Mouse (Mus musculus) hindbrain, embryonic 15.5 days (tissue): ENCODE measurements around the gene Stx4a. TPM values are rescaled to one million over a fixed set of nuclear protein-coding genes. Genes with fewer than 3 reads are reported as not detected.

Experiments used
- ATAC-seq: fragments of 200-750 bp; cut with Nextera tagmentation; 2 replicates; pipeline ENCODE4 v1.8.0; 2017; ENCODE audit warnings: low read depth, moderate number of reproducible peaks, moderate TSS enrichment; ENCODE audit not compliant: low FRiP score
- H3K27ac ChIP-seq: fragments of 300-500 bp; sonication (generic); replicated peaks from 2 replicates; pipeline ENCODE4 v1.5.1; 2015; ENCODE audit warnings: mild to moderate bottlenecking, inconsistent platforms
- H3K27me3 ChIP-seq: fragments of 300-500 bp; sonication (generic); 2 replicates; pipeline ENCODE4 v1.6.1; 2015; ENCODE audit warnings: control low read depth, inconsistent platforms
- H3K36me3 ChIP-seq: fragments of 300-500 bp; sonication (generic); 2 replicates; pipeline ENCODE4 v1.6.1; 2015; ENCODE audit warnings: control low read depth, inconsistent platforms
- H3K4me1 ChIP-seq: fragments of 300-500 bp; sonication (generic); replicated peaks from 2 replicates; pipeline ENCODE4 v1.6.1; 2015; ENCODE audit warnings: control low read depth, inconsistent platforms
- H3K4me2 ChIP-seq: fragments of 300-500 bp; sonication (generic); 2 replicates; pipeline ENCODE4 v1.6.1; 2015; ENCODE audit warnings: moderate library complexity, mild to moderate bottlenecking, inconsistent platforms
- H3K4me3 ChIP-seq: fragments of 300-500 bp; sonication (generic); 2 replicates; pipeline ENCODE4 v1.5.1; 2015; ENCODE audit warnings: mild to moderate bottlenecking, inconsistent platforms
- H3K9ac ChIP-seq: fragments of 300-500 bp; sonication (generic); 2 replicates; pipeline ENCODE4 v1.6.1; 2015; ENCODE audit warnings: inconsistent platforms
- H3K9me3 ChIP-seq: fragments of 300-500 bp; sonication (generic); 2 replicates; pipeline ENCODE4 v1.6.1; 2016; ENCODE audit warnings: control low read depth, inconsistent platforms
- WGBS: fragments of 180-500 bp; shearing (Covaris S2); methylation state at CpG from one replicate; pipeline ENCODE4 v1.1.7; 2015; 5-methylcytosine and 5-hydroxymethylcytosine counted together
- polyA plus RNA-seq: library from polyadenylated mRNA; unstranded; fragments of >200 nt; fragmentation: Nextera tagmentation; extraction: Ambion mirVana; gene quantifications from 2 replicates; pipeline ENCODE4 v1.2.1, GENCODE M21; 2015

The Stx4a gene
- polyA plus RNA-seq, 1 experiment from 2014 or later: 21.5 TPM

DNA sequence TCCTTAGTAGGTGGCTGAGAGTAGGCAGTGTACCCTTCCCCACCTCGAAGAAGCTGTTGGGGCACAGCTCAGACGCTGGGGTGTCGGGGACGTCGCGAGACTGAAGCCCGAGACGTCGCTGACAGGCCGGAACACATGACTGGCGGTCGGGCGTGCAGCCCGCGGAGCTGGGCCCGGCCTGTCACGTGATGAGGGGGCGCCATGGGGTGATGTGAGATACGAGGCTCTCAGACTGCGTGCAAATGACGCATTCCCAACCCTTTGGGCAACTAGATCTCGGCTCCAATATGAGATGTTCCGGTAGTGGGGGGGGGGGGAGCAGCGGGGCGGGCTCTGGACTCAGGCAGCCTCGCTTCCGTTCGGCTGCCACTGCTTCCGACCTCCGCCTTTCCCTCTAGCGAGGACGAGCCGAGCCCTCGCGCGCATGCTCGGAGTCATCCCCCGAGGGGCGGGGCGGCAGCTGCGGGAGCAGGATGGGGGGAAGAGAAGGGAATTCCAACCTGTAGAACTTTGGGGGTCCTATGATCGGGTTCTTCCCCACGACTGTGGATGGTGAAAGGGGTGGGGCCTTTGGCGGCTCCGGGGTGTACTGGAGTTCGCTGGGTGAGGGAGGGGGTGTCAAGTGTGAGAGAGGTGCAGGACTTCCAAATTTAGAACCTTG lies 17.4 kb downstream of the Stx4a start:
- peak overlapping the region; percentile 95 for H3K27ac ChIP-seq
- peak overlapping the region; percentile 99 for H3K4me2 ChIP-seq
- H3K36me3 ChIP-seq: no peaks in the 10 kb centered on the region
- H3K27me3 ChIP-seq: no peaks in the 10 kb centered on the region
- H3K4me3 ChIP-seq: peak overlapping the region; percentile 82
- peak; percentile 97 for ATAC-seq
- no peaks in the 10 kb centered on the region for H3K9me3 ChIP-seq
- peaks cover 18% of the 10 kb centered on the region for H3K4me1 ChIP-seq
- under 1% methylated on average over 46 of the region's 46 CpGs for WGBS
- peak overlapping the region; percentile 60 for H3K9ac ChIP-seq

DNA sequence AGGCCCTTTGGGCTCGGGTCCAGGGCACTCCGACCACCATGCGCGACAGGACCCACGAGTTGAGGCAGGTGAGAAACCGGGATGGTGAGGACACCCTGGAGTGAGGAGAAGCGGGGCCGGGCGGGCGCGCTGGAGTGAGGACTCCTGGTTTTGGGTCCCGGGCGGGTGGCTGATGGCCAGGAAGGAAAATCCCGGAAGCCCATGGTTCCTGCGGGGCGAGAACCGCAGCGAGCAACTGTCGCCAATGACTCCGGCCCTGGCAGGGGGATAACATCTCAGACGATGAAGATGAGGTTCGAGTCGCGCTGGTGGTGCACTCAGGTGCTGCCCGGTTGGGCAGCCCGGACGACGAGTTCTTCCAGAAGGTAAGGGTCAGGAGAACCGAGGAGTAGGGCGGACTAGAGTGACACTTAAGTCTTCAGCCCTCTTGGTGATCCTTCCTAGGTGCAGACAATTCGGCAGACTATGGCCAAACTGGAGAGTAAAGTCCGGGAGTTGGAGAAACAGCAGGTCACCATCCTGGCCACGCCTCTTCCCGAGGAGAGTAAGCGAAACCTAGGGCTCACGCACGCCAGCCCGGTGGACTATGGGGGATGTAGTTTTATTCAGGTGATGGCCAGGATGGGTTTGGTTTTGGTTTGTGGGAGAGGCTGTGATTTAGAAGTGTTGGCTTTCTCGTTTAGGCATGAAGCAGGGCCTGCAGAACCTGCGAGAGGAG lies 18.1 kb downstream of the Stx4a start:
- WGBS: under 1% methylated on average over 40 of the region's 40 CpGs
- Histone ChIP-seq H3K9ac (peak overlapping the region; percentile 60), H3K36me3 (no peaks in the 10 kb centered on the region), H3K4me1 (peaks cover 18% of the 10 kb centered on the region), H3K9me3 (no peaks in the 10 kb centered on the region), H3K4me2 (peak overlapping the region; percentile 99), H3K27ac (peak overlapping the region; percentile 95), H3K27me3 (no peaks in the 10 kb centered on the region), H3K4me3 (peak overlapping the region; percentile 82)
- peak; percentile 64 for ATAC-seq

DNA sequence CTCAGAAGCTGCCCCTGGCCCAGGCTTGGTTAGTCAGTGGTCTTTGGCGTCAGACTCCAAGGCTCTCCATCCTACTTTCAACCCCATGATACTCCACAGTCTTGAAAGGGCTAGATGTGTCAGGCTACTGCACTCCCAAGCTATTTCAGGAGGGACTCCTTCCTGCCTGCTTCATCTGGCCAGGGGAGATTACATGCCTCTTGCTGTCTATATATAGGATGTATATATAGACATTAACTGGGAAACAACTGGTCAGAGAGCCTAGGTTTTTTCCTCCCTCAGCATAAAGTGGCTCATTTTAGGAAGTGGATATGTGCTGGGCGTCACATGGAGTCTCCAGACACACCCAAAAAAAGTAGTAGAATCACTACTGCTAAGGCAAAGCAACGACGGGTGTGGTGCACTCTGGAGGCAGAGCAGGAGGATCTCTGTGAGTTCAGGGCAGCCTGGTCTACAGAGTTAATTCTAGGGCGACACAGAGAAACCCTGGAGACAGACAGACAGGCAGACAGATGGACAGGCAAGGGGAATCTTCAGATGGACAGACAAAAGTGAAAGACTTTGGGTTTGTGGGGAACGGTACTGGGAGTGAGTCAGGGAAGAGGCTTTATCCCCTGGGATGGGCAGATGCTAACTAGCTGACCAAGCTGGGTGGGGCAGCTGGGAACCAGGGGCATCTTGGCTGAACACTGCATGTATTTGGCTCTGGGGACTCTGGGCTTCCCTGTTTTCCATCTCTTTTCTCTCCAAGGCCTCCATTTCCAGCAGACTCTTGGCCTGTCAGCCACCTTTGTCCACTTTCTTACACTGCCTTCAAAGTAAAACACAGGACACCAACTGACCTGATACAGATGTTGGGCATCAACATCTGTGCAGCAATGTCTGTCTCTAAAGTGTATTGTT lies 26.1 kb downstream of the Stx4a start:
- Histone ChIP-seq H3K9me3 (no peaks in the 10 kb centered on the region), H3K4me3 (no peak overlapping the region), H3K9ac (no peak overlapping the region), H3K27ac (no peak overlapping the region), H3K36me3 (no peaks in the 10 kb centered on the region), H3K4me1 (no peaks in the 10 kb centered on the region), H3K27me3 (no peaks in the 10 kb centered on the region), H3K4me2 (no peak overlapping the region)
- WGBS: 85% methylated on average over 6 of the region's 6 CpGs
- no peak for ATAC-seq

DNA sequence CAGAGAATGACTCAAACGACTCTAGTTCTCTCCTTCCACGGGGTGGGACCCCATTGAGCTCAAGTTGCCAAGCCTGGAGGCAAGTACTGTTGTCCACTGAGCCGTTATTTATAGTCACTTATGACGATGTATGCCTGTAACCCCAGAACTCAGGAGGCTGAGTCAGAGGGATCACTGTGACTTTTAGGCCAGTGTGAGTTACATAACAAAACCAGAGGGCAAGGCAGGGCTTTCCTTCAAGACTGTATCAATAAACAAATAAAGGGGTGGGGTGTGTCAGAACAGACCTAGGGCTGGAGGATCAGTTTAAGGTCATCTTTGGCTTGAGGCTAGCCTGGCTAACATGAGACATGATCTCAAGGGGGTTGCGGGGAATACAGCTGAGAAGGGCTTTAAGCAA lies 26.8 kb downstream of the Stx4a start:
- Histone ChIP-seq H3K9me3 (no peaks in the 10 kb centered on the region), H3K4me1 (no peaks in the 10 kb centered on the region), H3K27ac (no peak overlapping the region), H3K4me3 (no peak overlapping the region), H3K27me3 (no peaks in the 10 kb centered on the region), H3K9ac (no peak overlapping the region), H3K36me3 (no peaks in the 10 kb centered on the region), H3K4me2 (no peak overlapping the region)
- no peak for ATAC-seq
- 74% methylated on average over 5 of the region's 5 CpGs for whole genome bisulfite sequencing

DNA sequence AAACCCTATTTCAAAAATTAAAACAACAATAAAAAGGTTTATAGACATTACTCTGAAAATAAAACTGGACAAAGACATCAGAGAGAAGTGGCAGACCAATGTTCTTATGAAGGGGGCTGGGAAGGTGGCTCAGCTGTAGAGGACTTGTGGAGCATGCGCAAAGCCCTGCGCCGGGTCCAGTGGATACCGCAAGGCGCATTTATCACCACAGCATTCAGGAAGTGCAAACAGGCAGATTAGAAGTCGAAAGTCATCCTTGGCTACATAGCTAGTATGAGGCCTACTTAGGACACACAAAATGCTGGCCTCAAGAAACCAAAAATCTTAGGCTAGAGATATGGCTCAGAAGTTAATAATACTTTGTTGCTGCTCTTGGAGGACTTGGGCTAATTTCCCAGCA lies 34.2 kb downstream of the Stx4a start:
- no peak for ATAC-seq
- Histone ChIP-seq H3K27ac (no peak overlapping the region), H3K36me3 (0 out of 2 replicates have a peak, but pooled peaks cover 3% of the 10 kb centered on the region), H3K9ac (no peak overlapping the region), H3K9me3 (no peaks in the 10 kb centered on the region), H3K27me3 (no peaks in the 10 kb centered on the region), H3K4me2 (no peak overlapping the region), H3K4me1 (no peaks in the 10 kb centered on the region), H3K4me3 (no peak overlapping the region)
- WGBS: 94% methylated on average over 6 of the region's 6 CpGs

DNA sequence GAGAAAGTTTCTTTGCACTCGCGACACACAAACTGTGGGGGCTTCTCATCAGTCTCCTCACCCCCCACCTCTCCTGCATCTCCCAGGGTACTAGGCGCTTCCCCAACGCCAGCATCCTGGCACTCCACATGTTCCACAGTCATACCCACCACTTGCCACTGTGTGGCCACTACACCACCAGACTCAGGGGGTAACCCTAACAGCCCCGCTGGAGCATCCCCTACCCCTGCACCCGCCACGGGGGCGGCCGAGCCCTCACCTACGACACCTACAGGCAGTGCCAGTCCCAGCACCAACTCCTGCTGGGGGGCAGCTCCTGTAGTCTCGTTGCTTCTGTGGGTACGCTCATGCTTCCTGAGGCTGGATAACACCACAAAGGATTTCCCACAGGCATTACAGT lies 42.3 kb downstream of the Stx4a start:
- H3K9me3 ChIP-seq: no peaks in the 10 kb centered on the region
- H3K36me3 ChIP-seq: peaks cover 41% of the 10 kb centered on the region
- H3K4me1 ChIP-seq: peaks cover 13% of the 10 kb centered on the region
- ATAC-seq: 0 out of 2 replicates have a peak, but pooled peaks have one; percentile 51
- H3K4me3 ChIP-seq: no peak overlapping the region
- H3K4me2 ChIP-seq: no peak overlapping the region
- no peaks in the 10 kb centered on the region for H3K27me3 ChIP-seq
- no peak overlapping the region for H3K9ac ChIP-seq
- 95% methylated on average over 12 of the region's 12 CpGs for WGBS
- no peak overlapping the region for H3K27ac ChIP-seq

DNA sequence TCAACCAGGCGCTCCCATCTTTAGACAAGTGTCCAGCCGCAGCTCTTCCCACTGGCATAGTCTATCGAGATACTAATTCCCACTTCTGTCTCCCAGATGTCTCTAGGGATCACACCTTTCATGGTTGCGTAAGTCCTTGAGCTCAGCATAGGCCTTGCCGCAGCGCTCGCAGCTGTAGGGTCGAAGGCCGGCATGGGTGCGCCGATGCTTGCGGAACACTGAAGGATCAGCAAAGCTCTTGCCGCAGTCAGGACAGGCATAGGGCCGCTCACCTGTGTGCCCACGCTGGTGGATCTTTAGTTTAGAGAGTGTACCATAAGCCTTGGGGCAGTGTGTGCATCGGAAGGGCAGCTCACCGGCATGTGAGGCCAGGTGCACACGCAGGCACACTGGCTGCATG lies 43.5 kb downstream of the Stx4a start:
- no peak for ATAC-seq
- peaks cover 13% of the 10 kb centered on the region for H3K4me1 ChIP-seq
- no peaks in the 10 kb centered on the region for H3K27me3 ChIP-seq
- H3K27ac ChIP-seq: no peak overlapping the region
- peaks cover 38% of the 10 kb centered on the region for H3K36me3 ChIP-seq
- no peak overlapping the region for H3K4me2 ChIP-seq
- WGBS: 97% methylated on average over 18 of the region's 18 CpGs
- no peak overlapping the region for H3K4me3 ChIP-seq
- H3K9me3 ChIP-seq: no peaks in the 10 kb centered on the region
- no peak overlapping the region for H3K9ac ChIP-seq

DNA sequence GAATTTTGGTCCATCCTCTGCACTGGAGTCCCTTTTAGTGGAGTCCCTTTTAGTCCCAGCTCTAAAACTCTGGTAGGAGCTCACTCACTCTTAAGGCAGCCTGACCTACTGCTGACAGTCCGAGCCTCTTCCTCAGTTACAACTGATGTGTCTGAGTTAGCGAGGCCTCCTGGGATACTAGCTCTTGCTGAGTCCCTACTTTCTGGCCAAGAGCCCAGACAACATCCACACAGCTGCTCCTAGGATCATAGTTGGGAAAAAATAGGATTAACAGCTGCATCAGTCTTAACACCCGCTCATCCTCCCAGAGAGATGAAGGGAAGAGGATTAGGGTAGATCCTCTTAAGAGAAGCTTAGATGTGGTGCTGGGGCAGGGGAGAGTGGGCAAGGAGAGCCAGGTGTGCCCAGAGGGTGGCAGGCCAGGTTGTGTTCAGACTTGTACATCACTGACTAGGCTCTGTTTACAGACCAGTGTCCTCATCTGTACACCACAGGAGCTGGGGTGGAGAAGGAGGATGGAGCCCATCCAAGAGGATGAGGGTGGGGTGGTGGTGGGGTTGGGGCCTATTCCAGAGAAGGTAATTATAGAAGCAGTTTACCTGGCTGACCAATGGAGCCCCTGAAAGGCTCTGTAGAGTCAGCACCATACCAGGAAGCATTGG lies 45.2 kb downstream of the Stx4a start:
- Histone ChIP-seq H3K4me2 (no peak overlapping the region), H3K27me3 (no peaks in the 10 kb centered on the region), H3K9me3 (no peaks in the 10 kb centered on the region), H3K36me3 (peaks cover 37% of the 10 kb centered on the region), H3K4me1 (peaks cover 29% of the 10 kb centered on the region), H3K9ac (no peak overlapping the region), H3K27ac (0 out of 2 replicates have a peak overlapping the region, but pooled peaks have one; percentile 8), H3K4me3 (no peak overlapping the region)
- ATAC-seq: no peak
- WGBS: 64% methylated on average over 3 of the region's 3 CpGs

DNA sequence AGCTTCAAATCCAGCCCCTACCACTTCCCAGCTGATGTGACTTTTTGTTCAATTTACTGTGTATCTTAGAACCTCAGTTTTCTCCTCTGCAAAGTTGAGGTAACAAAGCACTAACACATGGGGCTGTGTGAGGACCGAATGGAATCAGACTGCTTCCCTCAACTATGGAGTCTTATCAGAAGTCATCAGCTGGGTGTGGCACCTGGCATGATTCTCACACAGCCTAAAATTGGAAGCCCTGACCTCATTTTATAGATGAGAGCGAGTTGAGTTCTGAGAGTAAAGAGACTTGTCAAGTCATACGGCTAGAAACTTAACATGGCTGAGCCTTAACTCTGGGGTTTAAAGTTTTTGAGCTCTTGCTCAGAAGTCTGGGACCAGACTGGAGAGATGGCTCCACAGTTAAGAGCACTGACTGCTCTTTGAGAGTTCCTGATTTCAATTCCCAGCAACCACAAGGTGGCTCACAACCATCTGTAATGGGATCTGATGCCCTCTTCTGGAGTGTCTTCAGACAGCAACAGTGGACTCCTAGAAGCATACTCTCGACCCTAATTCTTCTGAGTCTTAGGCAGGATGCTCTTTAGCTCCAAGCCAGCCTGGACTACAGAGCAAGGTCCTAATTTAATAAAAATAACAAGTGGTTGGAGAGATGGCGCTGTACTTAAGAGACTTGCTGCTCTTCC lies 46.2 kb downstream of the Stx4a start:
- Histone ChIP-seq H3K27ac (no peak overlapping the region), H3K9me3 (no peaks in the 10 kb centered on the region), H3K27me3 (no peaks in the 10 kb centered on the region), H3K4me1 (peaks cover 34% of the 10 kb centered on the region), H3K4me2 (no peak overlapping the region), H3K36me3 (peaks cover 32% of the 10 kb centered on the region), H3K4me3 (no peak overlapping the region), H3K9ac (no peak overlapping the region)
- ATAC-seq: no peak
- WGBS: 83% methylated on average over 5 of the region's 5 CpGs

DNA sequence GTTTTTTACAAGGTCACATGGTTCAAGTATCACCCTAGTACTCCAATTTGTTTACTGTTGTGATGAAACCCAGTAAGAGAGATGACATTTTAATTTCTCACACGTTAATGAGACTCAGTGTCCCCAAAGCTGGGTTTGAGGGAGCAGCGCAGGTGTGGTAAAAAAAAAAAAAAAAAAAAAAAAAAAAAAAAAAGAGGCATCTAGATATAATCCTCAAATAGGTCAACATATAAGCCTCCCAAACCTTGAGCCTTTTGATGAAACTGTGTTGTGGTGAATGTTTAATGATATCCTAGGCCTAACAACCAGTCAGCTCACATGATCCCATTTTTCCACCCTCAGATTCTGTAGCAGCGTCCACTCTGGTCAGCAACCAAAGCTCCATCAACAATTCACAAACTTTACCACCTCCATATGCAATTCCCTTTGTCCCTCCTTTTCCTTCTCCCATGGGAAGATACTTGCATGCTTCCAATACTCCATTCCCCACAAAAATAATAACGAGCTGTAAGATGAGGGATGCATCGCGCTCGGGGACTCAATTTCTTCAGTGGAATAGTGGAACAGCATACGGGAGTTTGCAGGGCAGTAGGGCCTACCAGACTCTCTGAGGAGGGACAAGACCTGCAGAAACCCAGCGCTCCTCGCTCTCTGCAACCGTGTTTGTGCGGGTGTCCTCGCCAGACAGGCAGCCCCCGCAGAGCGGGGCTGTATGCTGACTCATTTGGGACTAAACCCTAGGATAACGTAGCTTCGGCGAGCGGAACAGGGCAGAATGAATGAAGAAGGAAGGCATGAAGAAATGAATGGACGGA lies 50.9 kb downstream of the Stx4a start:
- Histone ChIP-seq H3K9ac (peak overlapping the region; percentile 96), H3K4me2 (peak overlapping the region; percentile 76), H3K9me3 (no peaks in the 10 kb centered on the region), H3K27ac (peak overlapping the region; percentile 100), H3K4me1 (peaks cover 34% of the 10 kb centered on the region), H3K36me3 (peaks cover 23% of the 10 kb centered on the region), H3K27me3 (no peaks in the 10 kb centered on the region), H3K4me3 (peak overlapping the region; percentile 90)
- 3% methylated on average over 20 of the region's 20 CpGs for WGBS
- peak; percentile 52 for ATAC-seq
